Mouse (Mus musculus): ENCODE measurements around the gene Xndc1. TPM values are rescaled to one million over a fixed set of nuclear protein-coding genes. Genes with fewer than 3 reads are reported as not detected.
A peak's percentile ranks its signal among the peaks of the same experiment; 100 is the strongest.

The Xndc1 gene
- polyA plus RNA-seq, 1 experiment from 2014 or later: 27.0 TPM

DNA sequence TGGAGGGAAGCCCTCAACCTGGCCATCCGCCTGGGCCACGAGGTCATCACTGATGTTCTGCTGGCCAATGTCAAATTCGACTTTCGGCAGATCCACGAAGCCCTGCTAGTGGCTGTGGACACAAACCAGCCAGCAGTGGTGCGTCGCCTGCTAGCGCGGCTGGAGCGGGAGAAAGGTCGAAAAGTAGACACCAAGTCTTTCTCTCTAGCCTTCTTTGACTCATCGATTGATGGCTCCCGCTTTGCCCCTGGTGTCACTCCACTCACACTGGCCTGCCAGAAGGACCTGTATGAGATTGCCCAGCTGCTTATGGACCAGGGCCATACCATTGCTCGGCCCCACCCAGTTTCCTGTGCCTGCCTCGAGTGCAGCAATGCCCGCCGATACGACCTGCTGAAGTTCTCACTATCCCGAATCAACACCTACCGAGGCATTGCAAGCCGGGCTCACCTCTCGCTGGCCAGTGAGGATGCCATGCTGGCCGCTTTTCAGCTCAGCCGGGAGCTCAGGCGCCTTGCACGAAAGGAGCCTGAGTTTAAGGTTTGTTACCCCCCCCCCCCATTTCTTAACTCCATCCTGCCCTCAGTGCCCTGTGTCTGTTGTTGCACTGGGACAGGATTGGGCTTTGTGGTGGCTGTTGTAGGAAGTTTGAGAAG, 18.9 kb downstream of the Xndc1 start:
- no peak overlapping the region for H3K27ac ChIP-seq (replicated peaks)
- H3K9me3 ChIP-seq (replicated peaks): no peaks in the 10 kb centered on the region
- 94% methylated on average over 26 of the region's 26 CpGs for WGBS
- peaks cover 46% of the 10 kb centered on the region for H3K36me3 ChIP-seq
- H3K27me3 ChIP-seq (replicated peaks): no peaks in the 10 kb centered on the region
- no peak overlapping the region for H3K4me3 ChIP-seq (replicated peaks)
- H3K9ac ChIP-seq (replicated peaks): no peak overlapping the region
- H3K4me2 ChIP-seq: no peak overlapping the region
- no peak for ATAC-seq (ENCODE audit: low FRiP score)
- no peaks in the 10 kb centered on the region for H3K4me1 ChIP-seq

DNA sequence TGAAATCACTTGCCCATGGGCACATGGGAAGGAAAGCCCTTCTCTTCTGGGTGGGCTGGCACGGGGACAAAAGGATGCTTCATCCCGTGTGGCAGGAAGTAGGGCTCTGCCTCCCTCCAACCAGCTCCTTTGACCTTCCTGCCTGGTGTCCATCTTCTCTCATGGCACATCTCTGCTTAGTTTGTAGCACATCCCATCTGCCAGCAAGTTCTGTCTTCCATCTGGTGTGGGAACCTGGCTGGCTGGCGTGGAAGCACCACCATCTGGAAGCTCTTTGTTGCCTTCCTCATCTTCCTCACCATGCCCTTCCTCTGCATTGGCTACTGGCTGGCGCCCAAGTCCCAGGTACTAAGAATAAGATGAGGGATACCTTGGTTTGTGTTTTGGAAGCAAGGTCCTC, 22.0 kb downstream of the Xndc1 start:
- H3K4me2 ChIP-seq: no peak overlapping the region
- no peak overlapping the region for H3K9ac ChIP-seq (replicated peaks)
- H3K27me3 ChIP-seq (replicated peaks): no peaks in the 10 kb centered on the region
- H3K27ac ChIP-seq (replicated peaks): no peak overlapping the region
- no peaks in the 10 kb centered on the region for H3K9me3 ChIP-seq (replicated peaks)
- no peaks in the 10 kb centered on the region for H3K4me1 ChIP-seq
- no peak for ATAC-seq (ENCODE audit: low FRiP score)
- WGBS: 92% methylated on average over 4 of the region's 4 CpGs
- peaks cover 22% of the 10 kb centered on the region for H3K36me3 ChIP-seq
- H3K4me3 ChIP-seq (replicated peaks): no peak overlapping the region

DNA sequence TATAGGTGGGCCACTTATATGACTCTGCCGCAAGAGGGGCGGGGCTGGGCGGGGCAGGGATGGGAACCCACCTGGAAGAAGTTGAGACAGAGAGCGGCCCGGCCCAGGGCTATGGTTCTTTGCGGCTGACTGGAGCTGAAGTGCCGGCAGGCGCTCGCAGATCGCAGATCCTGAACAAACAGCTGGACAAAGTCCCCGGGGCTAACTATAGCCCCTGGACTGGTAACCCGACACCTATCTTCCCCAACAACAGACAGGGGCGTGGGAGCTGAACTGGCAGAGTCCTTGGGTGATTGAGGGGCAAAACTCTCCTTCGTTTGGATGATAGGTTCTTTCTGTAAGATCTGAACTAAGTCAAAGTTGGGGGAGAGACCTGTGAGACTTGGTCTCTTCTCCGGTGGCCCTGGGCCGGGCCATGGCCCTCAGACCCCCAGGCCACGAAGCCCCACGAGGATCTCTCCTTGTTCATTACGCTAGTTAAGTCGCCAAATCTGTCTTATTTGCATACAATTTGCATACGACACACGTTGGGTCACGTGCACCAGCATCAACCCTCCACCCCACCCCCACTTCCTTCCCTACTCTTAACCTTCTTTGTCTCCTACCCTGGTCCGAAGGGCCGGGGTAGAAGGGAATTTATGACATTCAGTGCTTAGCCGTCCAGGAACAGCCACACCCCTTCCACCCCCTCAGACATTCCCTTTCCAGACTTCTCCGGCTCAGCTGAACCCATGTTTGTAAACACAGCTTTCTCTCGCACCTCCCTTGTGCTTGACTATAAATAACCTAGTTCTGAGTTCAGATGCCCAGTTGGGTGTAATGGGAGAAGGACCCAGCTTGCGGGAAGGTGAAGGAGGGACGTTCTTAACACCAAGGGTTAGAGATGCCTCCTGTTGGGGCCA, 34.7 kb downstream of the Xndc1 start:
- H3K9me3 ChIP-seq (replicated peaks): no peaks in the 10 kb centered on the region
- H3K36me3 ChIP-seq: no peaks in the 10 kb centered on the region
- ATAC-seq (ENCODE audit: low FRiP score): peak; percentile 39; the same call in 1 of the 2 replicates
- no peaks in the 10 kb centered on the region; the same call in 1 of the 2 replicates for H3K27me3 ChIP-seq (replicated peaks)
- peak overlapping the region; percentile 23 for H3K4me3 ChIP-seq (replicated peaks)
- 3% methylated on average over 30 of the region's 30 CpGs for WGBS
- H3K4me1 ChIP-seq: peaks cover 14% of the 10 kb centered on the region
- H3K9ac ChIP-seq (replicated peaks): no peak overlapping the region
- peak overlapping the region; percentile 53 for H3K4me2 ChIP-seq
- no peak overlapping the region for H3K27ac ChIP-seq (replicated peaks)

DNA sequence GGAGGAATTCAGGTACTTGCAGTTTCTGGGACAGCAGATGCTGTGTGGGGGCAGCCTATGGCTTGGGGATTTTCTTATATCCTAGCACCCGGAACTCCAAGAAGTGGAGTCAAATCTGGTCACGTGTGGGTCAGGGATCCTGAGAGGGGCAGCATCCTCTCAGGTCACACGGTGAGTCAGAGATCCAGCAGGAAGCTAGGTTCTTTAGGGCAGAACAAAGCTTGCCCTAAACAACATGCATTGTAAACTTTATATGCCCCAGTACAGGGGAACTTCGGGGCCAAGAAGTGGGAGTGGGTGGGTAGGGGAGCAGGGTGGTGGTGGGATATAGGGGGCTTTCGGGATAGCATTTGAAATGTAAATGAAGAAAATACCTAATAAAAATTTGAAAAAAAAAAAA, 35.6 kb downstream of the Xndc1 start:
- Histone ChIP-seq H3K9ac (replicated peaks) (no peak overlapping the region), H3K4me1 (peaks cover 14% of the 10 kb centered on the region), H3K4me3 (replicated peaks) (no peak overlapping the region), H3K4me2 (no peak overlapping the region), H3K9me3 (replicated peaks) (no peaks in the 10 kb centered on the region), H3K36me3 (no peaks in the 10 kb centered on the region), H3K27me3 (replicated peaks) (no peaks in the 10 kb centered on the region; the same call in 1 of the 2 replicates), H3K27ac (replicated peaks) (no peak overlapping the region)
- 35% methylated on average over 5 of the region's 5 CpGs for WGBS
- no peak for ATAC-seq (ENCODE audit: low FRiP score)

DNA sequence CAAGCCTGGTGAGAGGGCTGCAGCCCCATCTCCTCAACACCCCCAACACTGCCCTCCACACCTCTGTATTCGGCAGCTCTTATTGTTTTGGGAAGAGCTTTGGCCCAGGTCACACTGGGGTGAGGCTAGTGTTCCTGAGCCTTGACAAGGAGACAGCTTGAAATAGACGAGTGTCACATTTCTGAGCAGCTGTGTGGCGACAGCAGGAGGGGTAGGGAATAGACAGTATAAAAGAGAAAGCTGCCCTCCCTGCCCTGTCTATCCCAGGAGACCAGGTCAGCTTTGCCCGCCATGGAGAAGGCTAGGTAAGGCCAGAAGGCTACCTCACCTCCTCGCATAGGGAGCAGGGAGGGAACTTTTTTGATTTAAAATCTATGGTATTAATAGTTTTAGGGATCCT, 36.2 kb downstream of the Xndc1 start, which contains the start of gene Art1:
Gene Art1, plus strand, starts transcription at position 257 of the 400 bp plus-strand sequence.
- 44% methylated on average over 5 of the region's 5 CpGs for WGBS
- H3K27ac ChIP-seq (replicated peaks): no peak within 1 kb of the TSS
- no peak within 1 kb of the TSS for H3K9ac ChIP-seq (replicated peaks)
- H3K27me3 ChIP-seq (replicated peaks): no peaks in the 10 kb centered on the region; the same call in 1 of the 2 replicates
- ATAC-seq (ENCODE audit: low FRiP score): no peak
- H3K36me3 ChIP-seq: no peaks in the 10 kb centered on the region
- peaks cover 14% of the 10 kb centered on the region for H3K4me1 ChIP-seq
- no peaks in the 10 kb centered on the region for H3K9me3 ChIP-seq (replicated peaks)
- no peak within 1 kb of the TSS for H3K4me3 ChIP-seq (replicated peaks)
- H3K4me2 ChIP-seq: no peak within 1 kb of the TSS

DNA sequence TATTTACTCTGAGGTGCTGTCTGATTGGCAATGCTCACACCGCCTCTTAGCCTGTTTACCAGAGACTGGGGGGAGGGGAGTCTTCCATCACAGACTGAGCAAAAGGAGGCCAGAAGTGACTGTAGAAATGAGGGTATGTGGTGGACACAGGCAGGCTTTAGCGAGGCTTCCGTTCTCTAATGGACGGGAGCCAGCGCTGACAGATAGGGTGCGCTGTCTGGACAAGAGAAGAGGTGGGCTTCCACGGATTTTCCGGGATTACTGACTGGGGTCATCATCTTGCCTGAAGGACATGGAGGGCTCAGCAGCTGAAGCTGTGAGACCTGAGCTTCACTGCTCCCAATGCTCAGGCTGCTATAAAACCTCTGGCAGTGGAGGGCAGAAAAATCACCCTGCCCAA, 36.9 kb downstream of the Xndc1 start:
- Histone ChIP-seq H3K4me1 (peaks cover 14% of the 10 kb centered on the region), H3K9me3 (replicated peaks) (no peaks in the 10 kb centered on the region), H3K27ac (replicated peaks) (no peak overlapping the region), H3K4me2 (no peak overlapping the region), H3K4me3 (replicated peaks) (no peak overlapping the region), H3K27me3 (replicated peaks) (no peaks in the 10 kb centered on the region; the same call in 1 of the 2 replicates), H3K9ac (replicated peaks) (no peak overlapping the region), H3K36me3 (no peaks in the 10 kb centered on the region)
- 43% methylated on average over 8 of the region's 8 CpGs for WGBS
- ATAC-seq (ENCODE audit: low FRiP score): no peak

DNA sequence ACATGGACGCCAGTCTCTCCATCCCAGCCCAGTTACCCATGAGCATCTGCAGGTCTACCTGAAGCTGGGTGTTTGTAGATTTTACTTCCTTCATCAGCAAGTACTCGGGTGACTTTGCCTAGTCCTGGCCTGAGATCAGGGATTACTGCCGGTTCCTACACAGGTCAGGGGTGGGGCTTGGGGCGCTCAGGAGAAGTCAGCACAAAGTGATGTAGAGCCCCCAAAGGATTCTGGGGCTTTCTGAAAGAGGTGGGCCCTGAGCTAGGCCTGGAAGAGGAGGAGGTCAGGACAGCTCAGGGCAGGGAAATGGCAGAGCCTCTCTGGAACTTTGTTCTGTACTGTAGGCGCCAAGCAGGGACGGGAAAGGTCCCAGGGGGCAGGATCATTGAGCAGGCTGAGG, 37.4 kb downstream of the Xndc1 start:
- Histone ChIP-seq H3K4me2 (no peak overlapping the region), H3K9ac (replicated peaks) (no peak overlapping the region)
- 54% methylated on average over 6 of the region's 6 CpGs for WGBS

DNA sequence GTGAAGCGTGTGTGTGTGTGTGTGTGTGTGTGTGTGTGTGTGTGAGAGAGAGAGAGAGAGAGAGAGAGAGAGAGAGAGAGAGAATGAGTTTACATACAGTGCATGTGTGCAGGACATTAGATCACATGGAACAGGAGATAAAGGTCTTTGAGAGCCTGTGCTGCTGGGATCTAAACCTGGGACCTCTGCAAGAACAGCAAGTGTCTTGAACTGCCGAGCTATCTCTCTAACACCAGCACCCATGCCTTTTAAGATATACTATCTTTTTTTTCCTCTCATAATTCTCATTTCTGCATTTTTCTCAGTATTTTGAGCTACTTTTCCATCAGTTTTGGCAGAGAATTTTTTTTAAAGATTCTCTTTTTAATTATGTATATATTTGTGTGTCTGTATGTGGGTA, 38.2 kb downstream of the Xndc1 start:
- no peak overlapping the region for H3K4me3 ChIP-seq (replicated peaks)

More for the DNA sequence above, 37.4 kb downstream of the Xndc1 start:
- H3K4me1 ChIP-seq: peaks cover 14% of the 10 kb centered on the region
- H3K27me3 ChIP-seq (replicated peaks): no peaks in the 10 kb centered on the region; the same call in 1 of the 2 replicates
- ATAC-seq (ENCODE audit: low FRiP score): no peak
- no peak overlapping the region for H3K27ac ChIP-seq (replicated peaks)
- H3K4me3 ChIP-seq (replicated peaks): no peak overlapping the region
- no peaks in the 10 kb centered on the region for H3K9me3 ChIP-seq (replicated peaks)
- H3K36me3 ChIP-seq: no peaks in the 10 kb centered on the region

DNA sequence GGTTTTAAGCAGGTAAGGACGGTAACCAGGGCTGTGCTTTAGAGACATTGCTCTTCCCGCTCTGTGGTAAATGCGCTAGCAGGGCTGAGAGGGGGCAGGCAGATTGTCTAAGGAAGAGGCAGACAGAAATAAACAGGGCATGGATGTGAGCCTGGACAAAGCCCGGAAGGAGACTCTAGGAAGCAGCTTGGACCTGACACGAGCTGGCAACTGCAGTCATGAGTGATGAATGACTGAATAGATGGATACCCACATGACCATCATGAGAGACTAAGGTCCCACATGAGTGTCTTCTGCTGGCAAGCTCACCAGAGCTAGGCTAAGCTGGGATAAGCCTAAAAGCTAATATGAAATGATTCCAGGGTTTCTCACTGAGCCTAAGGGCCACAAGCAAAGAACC, 38.8 kb downstream of the Xndc1 start:
- ATAC-seq (ENCODE audit: low FRiP score): no peak
- no peaks in the 10 kb centered on the region for H3K9me3 ChIP-seq (replicated peaks)
- 76% methylated on average over 5 of the region's 5 CpGs for WGBS

More for the DNA sequence above, 38.2 kb downstream of the Xndc1 start:
- H3K9ac ChIP-seq (replicated peaks): no peak overlapping the region
- no peak for ATAC-seq (ENCODE audit: low FRiP score)
- H3K4me2 ChIP-seq: no peak overlapping the region
- no peaks in the 10 kb centered on the region for H3K36me3 ChIP-seq
- no peaks in the 10 kb centered on the region for H3K9me3 ChIP-seq (replicated peaks)
- no peak overlapping the region for H3K27ac ChIP-seq (replicated peaks)
- peaks cover 14% of the 10 kb centered on the region for H3K4me1 ChIP-seq
- H3K27me3 ChIP-seq (replicated peaks): no peaks in the 10 kb centered on the region; the same call in 1 of the 2 replicates
- WGBS: 87% methylated on average over 2 of the region's 2 CpGs

DNA sequence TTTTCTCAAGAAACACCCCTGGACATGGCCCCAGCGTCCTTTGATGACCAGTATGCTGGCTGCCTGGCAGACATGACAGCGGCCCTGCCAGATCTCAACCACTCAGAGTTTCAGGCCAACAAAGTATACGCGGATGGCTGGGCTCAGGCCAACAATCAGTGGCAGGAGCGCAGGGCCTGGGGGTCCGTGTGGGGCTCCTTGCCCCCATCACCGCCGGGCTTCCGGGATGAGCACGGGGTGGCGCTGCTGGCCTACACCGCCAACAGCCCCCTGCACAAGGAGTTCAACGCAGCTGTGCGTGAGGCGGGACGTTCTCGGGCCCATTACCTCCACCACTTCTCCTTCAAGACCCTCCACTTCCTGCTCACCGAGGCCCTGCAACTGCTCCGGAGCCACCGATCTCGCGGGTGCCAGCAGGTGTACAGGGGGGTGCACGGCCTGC, 41.4 kb downstream of the Xndc1 start:
- no peak for ATAC-seq (ENCODE audit: low FRiP score)
- no peak overlapping the region for H3K9ac ChIP-seq (replicated peaks)
- no peaks in the 10 kb centered on the region for H3K9me3 ChIP-seq (replicated peaks)
- H3K4me2 ChIP-seq: peak overlapping the region; percentile 53
- no peaks in the 10 kb centered on the region for H3K36me3 ChIP-seq
- H3K27me3 ChIP-seq (replicated peaks): no peaks in the 10 kb centered on the region
- H3K4me1 ChIP-seq: 0 out of 2 replicates have a peak, but pooled peaks cover 2% of the 10 kb centered on the region
- no peak overlapping the region for H3K27ac ChIP-seq (replicated peaks)
- H3K4me3 ChIP-seq (replicated peaks): peak overlapping the region; percentile 6; the same call in 1 of the 2 replicates
- 24% methylated on average over 23 of the region's 23 CpGs for WGBS

More for the DNA sequence above, 38.8 kb downstream of the Xndc1 start:
- Histone ChIP-seq H3K27ac (replicated peaks) (no peak overlapping the region), H3K27me3 (replicated peaks) (no peaks in the 10 kb centered on the region; the same call in 1 of the 2 replicates), H3K4me3 (replicated peaks) (no peak overlapping the region), H3K9ac (replicated peaks) (no peak overlapping the region), H3K4me1 (peaks cover 14% of the 10 kb centered on the region), H3K4me2 (no peak overlapping the region), H3K36me3 (no peaks in the 10 kb centered on the region)

DNA sequence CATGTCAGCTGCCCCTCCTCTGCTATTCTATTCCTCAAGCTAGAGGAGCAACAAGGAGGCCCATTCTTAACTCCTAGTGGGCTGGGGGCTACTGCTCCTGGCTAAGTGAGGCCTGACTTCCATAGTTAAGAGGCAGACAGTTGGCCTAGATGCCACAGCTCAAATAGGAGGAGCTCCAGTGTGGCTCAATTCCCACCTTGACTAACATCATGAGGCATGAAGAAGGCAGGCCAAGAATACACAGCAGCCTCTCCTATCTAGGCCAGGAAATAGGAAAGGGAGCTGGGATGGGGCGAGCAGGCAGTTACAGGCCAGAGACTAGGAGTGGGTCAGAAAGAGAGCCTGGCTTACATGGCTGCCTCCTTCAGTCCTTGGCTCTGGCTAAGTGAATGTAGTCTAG, 42.9 kb downstream of the Xndc1 start:
- H3K27me3 ChIP-seq (replicated peaks): no peaks in the 10 kb centered on the region
- no peak overlapping the region for H3K4me3 ChIP-seq (replicated peaks)
- H3K9ac ChIP-seq (replicated peaks): no peak overlapping the region
- no peaks in the 10 kb centered on the region for H3K4me1 ChIP-seq
- no peak overlapping the region for H3K27ac ChIP-seq (replicated peaks)
- no peak overlapping the region for H3K4me2 ChIP-seq
- 94% methylated on average over 1 of the region's 1 CpGs for WGBS
- H3K9me3 ChIP-seq (replicated peaks): no peaks in the 10 kb centered on the region
- H3K36me3 ChIP-seq: no peaks in the 10 kb centered on the region
- ATAC-seq (ENCODE audit: low FRiP score): no peak

Data from neural tube, embryonic 15.5 days (tissue).